Mouse (Mus musculus) monocyte, adult 2 months (primary cell): Measurements from ENCODE around the gene Gm4175.
"Not testable (repeated sequence)": the region's sequence is repeated elsewhere in the genome, so short reads cannot be mapped to it uniquely, and the experiment has no call there.

ENCODE experiments used
- DNase-seq, 2 experiments: peaks; one replicate each; pipeline ENCODE4 v3.0.0; 2022; ENCODE audit warnings: low spot score in 2 of 2, low read depth in 1 of 2

Gm4175 gene

GRCm38 (mm10) chr7:21761375-21761774, at the start of gene Gm4175:
TSS of gene Gm4175 (minus strand) at chr7:21761475.
- DNase-seq, result not testable (repeated sequence)

DNA sequence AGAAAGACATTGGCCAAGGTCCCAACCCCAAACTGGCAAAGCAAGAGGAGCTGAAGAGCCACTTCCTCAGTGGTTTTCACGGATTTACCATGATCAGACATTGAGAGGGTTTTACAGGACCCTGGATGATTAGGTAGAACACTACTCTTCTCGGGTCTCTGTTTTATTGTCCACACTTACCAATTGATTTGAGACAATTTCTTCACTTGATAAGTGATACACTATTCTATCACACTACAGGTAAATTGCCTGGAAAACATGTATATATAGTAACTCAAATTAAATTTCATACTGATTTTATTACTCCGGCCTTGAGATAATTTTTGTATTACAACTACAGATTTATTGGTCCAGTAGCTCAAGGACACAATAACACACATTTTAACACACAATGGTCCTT, 35.4 kb upstream of the Gm4175 start, which contains the start of gene Gm4177:
TSS of gene Gm4177 (minus strand) at position 101 of the 400 bp plus-strand sequence.
- not testable (repeated sequence) for DNase-seq
